In the genomic region with DNA sequence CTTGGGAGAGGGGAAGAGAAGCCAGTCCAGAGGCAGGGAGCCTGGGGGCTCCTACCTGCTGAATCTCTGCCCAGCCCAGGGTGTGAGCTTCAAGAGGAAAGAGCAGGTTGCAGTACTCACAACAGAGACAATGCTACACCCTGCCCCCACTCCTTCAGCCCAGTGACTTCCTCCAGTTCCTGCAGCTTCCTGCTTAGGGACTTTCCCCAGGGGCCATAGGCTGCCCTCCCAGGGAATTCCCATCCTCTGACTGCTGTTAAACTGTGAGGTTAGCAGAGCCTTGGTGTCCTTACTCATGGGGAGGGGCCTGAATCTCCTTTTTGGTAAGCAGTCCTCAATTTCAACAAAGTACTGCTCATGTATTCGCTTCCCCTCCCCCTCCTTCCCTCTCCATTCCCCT, we compare ENCODE assay signal across 10 mouse cellular contexts. TPM values are rescaled to one million over a fixed set of nuclear protein-coding genes. Genes with fewer than 3 reads are reported as not detected.
DNase-seq lines count a peak whose midpoint lies in the region; ATAC-seq and TF ChIP-seq lines count a peak whose summit lies in the region.
"Had no signal": no experiment of that assay in that cellular context is flagged by ENCODE, and none has a peak within 500 bp of the region (broad histone marks: within the 10 kb centered on the region; RNA-seq: fewer than 3 reads in every experiment).

No protein-coding gene starts in this region.

- TF ChIP-seq EP300 in liver, embryonic 14.5 days (IDR thresholded peaks at IDR 0.05; ENCODE audit: low read depth), result no peak

- H3K27me3 ChIP-seq in kidney, postnatal 0 days (ENCODE audit: insufficient read depth, low read length), result no peaks in the 10 kb centered on the region
- no peaks in the 10 kb centered on the region for H3K27me3 ChIP-seq in kidney, embryonic 15.5 days
- no peaks in the 10 kb centered on the region for H3K27me3 ChIP-seq in liver, embryonic 14.5 days (ENCODE audit: control insufficient read depth, insufficient read depth, low read length)
- H3K27me3 ChIP-seq: hindbrain, embryonic 12.5 days had no signal

- no peaks in the 10 kb centered on the region for H3K9me3 ChIP-seq in kidney, postnatal 0 days (replicated peaks; ENCODE audit: low read length)
- H3K9me3 ChIP-seq in kidney, embryonic 15.5 days (replicated peaks), result no peaks in the 10 kb centered on the region
- H3K9me3 ChIP-seq in liver, embryonic 14.5 days (ENCODE audit: control insufficient read depth, low read length), result no peaks in the 10 kb centered on the region
- H3K9me3 ChIP-seq: hindbrain, embryonic 12.5 days had no signal

- H3K9ac ChIP-seq in kidney, postnatal 0 days (ENCODE audit: low read depth, low read length), result no peak overlapping the region
- H3K9ac ChIP-seq in kidney, embryonic 15.5 days, result no peak overlapping the region
- H3K9ac ChIP-seq in liver, embryonic 14.5 days (replicated peaks), result no peak overlapping the region
- H3K9ac ChIP-seq: hindbrain, embryonic 12.5 days had no signal

- H3K36me3 ChIP-seq in kidney, postnatal 0 days (ENCODE audit: insufficient read depth, low read length), result peaks cover 19% of the 10 kb centered on the region
- H3K36me3 ChIP-seq in kidney, embryonic 15.5 days, result peaks cover 38% of the 10 kb centered on the region
- no peaks in the 10 kb centered on the region for H3K36me3 ChIP-seq in liver, embryonic 14.5 days (replicated peaks; ENCODE audit: control insufficient read depth, insufficient read depth, low read depth)

- H3K4me2 ChIP-seq in kidney, postnatal 0 days (ENCODE audit: low read length), result no peak overlapping the region
- no peak overlapping the region for H3K4me2 ChIP-seq in kidney, embryonic 15.5 days
- no peak overlapping the region for H3K4me2 ChIP-seq in liver, embryonic 14.5 days (ENCODE audit: low read depth)
- H3K4me2 ChIP-seq: hindbrain, embryonic 12.5 days had no signal

- WGBS in kidney, postnatal 0 days, result 88% methylated on average over 1 of the region's 1 CpGs
- 86% methylated on average over 1 of the region's 1 CpGs for WGBS in kidney, embryonic 15.5 days
- 58% methylated on average over 1 of the region's 1 CpGs for WGBS in liver, embryonic 14.5 days (ENCODE audit: insufficient replicate concordance)

- ATAC-seq in kidney, postnatal 0 days (replicated peaks; ENCODE audit: low FRiP score, low read depth), result no peak
- no peak for ATAC-seq in kidney, embryonic 15.5 days (replicated peaks; ENCODE audit: low FRiP score)
- ATAC-seq in CD4-positive, CD25-positive, alpha-beta regulatory T cell, adult 4 months, result peak; percentile 86
- ATAC-seq in liver, embryonic 14.5 days (ENCODE audit: insufficient read depth), result peak; percentile 39; the same call in 1 of the 2 replicates

- peak; percentile 62 for DNase-seq in kidney, postnatal 0 days (ENCODE audit: low spot score)
- DNase-seq in ZHBTc4 (ENCODE audit: low read depth, low spot score), result peak; percentile 42
- no peak for DNase-seq in liver, embryonic 14.5 days (ENCODE audit: low read depth in 3 of 3, low spot score in 3 of 3)
- no peak for DNase-seq in cerebellum, postnatal 4 days (ENCODE audit: low spot score in 2 of 2)
- DNase-seq in frontal cortex, adult 2 months (ENCODE audit: extremely low spot score in 1 of 2, low spot score in 1 of 2), result no peak
- no peak for DNase-seq in adrenal gland, adult 18-20 months (ENCODE audit: low spot score in 2 of 2)
- DNase-seq: right cerebral cortex, adult 18-20 months had no signal

- H3K4me3 ChIP-seq in kidney, postnatal 0 days (replicated peaks; ENCODE audit: low read depth, low read length), result no peak overlapping the region
- H3K4me3 ChIP-seq in kidney, embryonic 15.5 days (replicated peaks), result no peak overlapping the region
- H3K4me3 ChIP-seq in liver, embryonic 14.5 days (ENCODE audit: insufficient read depth in 1 of 2, low read depth in 2 of 2, low read length in 2 of 2), result no peak overlapping the region
- H3K4me3 ChIP-seq: hindbrain, embryonic 12.5 days had no signal

- no peak for TF ChIP-seq CTCF in kidney, postnatal 0 days (IDR thresholded peaks at IDR 0.05; ENCODE audit: low read depth)
- TF ChIP-seq CTCF in liver, embryonic 14.5 days (IDR thresholded peaks at IDR 0.05; ENCODE audit: low read depth), result no peak

- H3K4me1 ChIP-seq in kidney, postnatal 0 days (replicated peaks; ENCODE audit: insufficient read depth, low read length), result peaks cover 9% of the 10 kb centered on the region; the same call in 1 of the 2 replicates
- H3K4me1 ChIP-seq in kidney, embryonic 15.5 days, result peaks cover 39% of the 10 kb centered on the region
- H3K4me1 ChIP-seq in liver, embryonic 14.5 days (replicated peaks; ENCODE audit: control insufficient read depth in 2 of 2, insufficient read depth in 2 of 2, low read length in 1 of 2), result no peaks in the 10 kb centered on the region

- H3K27ac ChIP-seq in kidney, postnatal 0 days, result no peak overlapping the region
- H3K27ac ChIP-seq in kidney, embryonic 15.5 days, result no peak overlapping the region
- H3K27ac ChIP-seq in liver, embryonic 14.5 days, result no peak overlapping the region
- H3K27ac ChIP-seq: hindbrain, embryonic 12.5 days had no signal

RNA-seq across cellular contexts. Expression of a gene that starts 26.8 kb away (rescaled TPM):
- polyA plus RNA-seq in kidney, postnatal 0 days (2015; fragmentation: Nextera tagmentation; extraction: Ambion mirVana), result 24.9 and 28.3 TPM in 2 replicates
- polyA plus RNA-seq in kidney, embryonic 15.5 days (2015; fragmentation: Nextera tagmentation; extraction: Ambion mirVana), result 36.1 and 42.1 TPM in 2 replicates
- 10 to 100 TPM; 48.6 to 70.7 TPM for polyA plus RNA-seq in CD4-positive, CD25-positive, alpha-beta regulatory T cell, adult 4 months (2017; shearing (Covaris generic))
- polyA plus RNA-seq in liver, embryonic 14.5 days (2012; rRNA removed), result 1.9 and 2.4 TPM in 2 replicates
- 1.9 and 2.9 TPM in 2 replicates for polyA plus RNA-seq in liver, embryonic 14.5 days (2014; fragmentation: Nextera tagmentation; extraction: Ambion mirVana)
- polyA plus RNA-seq in frontal cortex, adult 2 months (2012; rRNA removed), result 80.4 and 85.9 TPM in 2 replicates
- 10 to 100 TPM; 51.6 to 83.8 TPM for total RNA-seq in adrenal gland, adult 18-20 months (2021)

Comparison
In these comparisons a context has a peak if more than half of its experiments do, and no peak if none do; other contexts are left out.
1. ATAC-seq: peak in CD4-positive, CD25-positive, alpha-beta regulatory T cell, adult 4 months (single experiment) and liver, embryonic 14.5 days (single experiment); none in kidney, postnatal 0 days (single experiment) and kidney, embryonic 15.5 days (single experiment).
2. DNase-seq: peak in kidney, postnatal 0 days (single experiment) and ZHBTc4 (single experiment); none in liver, embryonic 14.5 days (0 of 3), cerebellum, postnatal 4 days (0 of 2), frontal cortex, adult 2 months (0 of 2) and adrenal gland, adult 18-20 months (0 of 2).